Mouse (Mus musculus): ENCODE data around the gene Nrgn. TPM values are rescaled to one million over a fixed set of nuclear protein-coding genes. Genes with fewer than 3 reads are reported as not detected.

Nrgn gene
- total RNA-seq, 1 experiment from 2014 or later: 1.4 TPM

GRCm38 (mm10) chr9:37527396-37528224 lies 25.1 kb downstream of the Nrgn start, which contains the start of gene Esam:
Gene Esam, plus strand, starts transcription at chr9:37528078.
- peak; percentile 77 for DNase-seq

DNA sequence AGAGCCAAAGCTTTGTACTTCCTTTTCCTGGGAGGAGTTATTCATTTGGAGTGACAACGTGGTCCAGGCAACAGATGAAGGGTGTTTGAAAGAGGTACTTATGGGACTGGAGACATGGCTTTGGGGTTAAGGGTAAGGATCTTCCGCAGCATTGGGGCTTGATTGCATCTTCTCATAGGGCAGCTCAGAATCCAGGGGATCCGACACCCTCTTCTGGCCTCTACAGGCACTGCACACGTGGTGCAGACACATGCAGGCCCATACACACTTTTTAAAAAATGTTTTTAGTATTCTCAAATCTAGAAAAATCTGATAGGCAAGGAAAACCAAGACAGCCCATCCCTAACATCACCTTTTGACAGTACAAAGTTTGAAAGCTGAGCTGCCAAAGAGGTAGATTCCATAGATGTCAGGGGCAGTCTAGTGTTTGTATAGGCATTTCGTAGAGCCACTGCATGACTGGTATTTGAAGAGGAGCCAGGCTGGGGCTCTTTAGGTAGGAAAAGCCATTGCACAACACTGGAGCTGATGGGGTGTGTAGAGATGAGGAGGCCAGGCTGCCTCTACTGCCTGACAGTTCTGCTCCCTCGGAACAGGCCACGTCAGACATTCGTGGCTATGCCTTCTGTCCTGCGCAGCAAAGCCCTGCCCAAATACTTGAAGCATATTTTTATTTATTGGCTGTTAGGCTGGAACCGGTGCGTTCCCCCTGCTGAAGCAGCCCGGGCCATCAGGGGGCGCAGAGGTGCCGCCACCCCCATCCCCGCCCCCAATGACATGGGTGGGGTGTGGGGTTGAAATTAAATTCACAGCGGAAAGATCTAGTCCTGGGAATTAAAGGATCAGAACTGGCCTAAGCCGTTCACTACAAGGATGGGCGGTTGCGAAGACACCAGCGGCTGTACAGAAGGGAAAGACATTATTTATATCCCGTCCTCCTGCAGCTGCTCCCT lies 26.0 kb downstream of the Nrgn start:
- DNase-seq: no peak

DNA sequence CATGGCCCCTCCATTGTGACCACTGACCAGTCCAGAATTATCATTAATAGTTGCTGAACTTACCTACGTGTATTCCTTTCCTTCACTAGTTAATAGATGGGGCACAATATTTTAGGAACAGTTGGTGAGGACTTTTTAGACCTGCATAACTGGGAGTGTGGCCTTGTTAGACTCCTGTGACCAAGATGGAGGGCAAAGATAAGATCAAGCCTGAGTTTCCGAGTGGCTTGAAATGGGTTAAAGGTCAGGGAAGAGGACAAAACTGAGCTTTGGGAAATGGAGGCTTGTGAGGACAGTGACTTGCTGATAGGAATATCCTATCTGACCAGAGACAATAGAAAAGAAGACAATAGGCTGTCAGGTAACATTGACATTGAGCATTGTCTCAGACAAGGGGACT lies 27.2 kb downstream of the Nrgn start:
- DNase-seq: no peak

- no peak for DNase-seq
These were observed 32.7 kb downstream of the Nrgn start for GRCm38 (mm10) chr9:37519995-37520394.

GRCm38 (mm10) chr9:37518991-37519390 lies 33.7 kb downstream of the Nrgn start:
- DNase-seq: no peak

- no peak for DNase-seq
These were observed 35.2 kb downstream of the Nrgn start for GRCm38 (mm10) chr9:37517467-37517866.

DNA sequence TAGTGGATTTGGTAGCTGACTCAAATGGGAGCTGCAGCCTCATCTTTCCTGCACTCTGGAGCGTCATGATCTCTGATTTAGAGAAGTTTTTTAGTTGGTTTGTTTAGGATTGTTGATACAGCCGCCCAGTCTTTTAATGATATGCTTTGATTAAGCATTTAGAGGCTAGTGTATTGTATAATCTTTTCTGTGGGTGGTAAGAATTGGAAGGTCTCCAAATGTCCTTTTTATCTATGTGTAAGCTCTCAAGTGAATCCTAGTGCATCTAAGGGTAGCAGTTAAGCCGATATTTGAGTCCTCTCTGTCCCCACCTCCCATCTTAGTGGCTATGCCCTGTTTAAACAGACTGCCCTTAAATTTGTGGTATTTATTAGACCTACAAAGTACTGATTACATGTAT lies 38.2 kb downstream of the Nrgn start:
- no peak for DNase-seq

DNA sequence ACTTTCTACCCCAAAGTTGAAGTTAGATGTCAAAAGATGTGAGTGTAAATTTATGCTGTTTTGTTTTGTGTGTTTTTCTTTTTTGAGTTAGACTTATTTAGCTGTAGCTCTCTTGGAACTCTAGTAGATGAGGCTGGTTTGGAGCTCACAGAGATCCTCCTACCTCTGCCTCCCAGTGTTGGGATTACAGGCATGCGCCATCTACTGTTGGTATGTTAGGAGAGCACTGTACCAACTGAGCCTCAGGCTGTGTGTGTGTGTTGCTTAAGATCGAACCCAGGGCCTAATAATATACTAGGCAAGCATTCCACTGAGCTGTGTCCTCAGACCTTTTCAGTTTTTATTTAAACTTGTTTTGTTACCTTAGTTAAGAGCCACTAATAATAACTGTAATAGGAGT lies 40.6 kb downstream of the Nrgn start:
- no peak for DNase-seq

GRCm38 (mm10) chr9:37506023-37506422 lies 46.7 kb downstream of the Nrgn start:
- DNase-seq: no peak

DNA sequence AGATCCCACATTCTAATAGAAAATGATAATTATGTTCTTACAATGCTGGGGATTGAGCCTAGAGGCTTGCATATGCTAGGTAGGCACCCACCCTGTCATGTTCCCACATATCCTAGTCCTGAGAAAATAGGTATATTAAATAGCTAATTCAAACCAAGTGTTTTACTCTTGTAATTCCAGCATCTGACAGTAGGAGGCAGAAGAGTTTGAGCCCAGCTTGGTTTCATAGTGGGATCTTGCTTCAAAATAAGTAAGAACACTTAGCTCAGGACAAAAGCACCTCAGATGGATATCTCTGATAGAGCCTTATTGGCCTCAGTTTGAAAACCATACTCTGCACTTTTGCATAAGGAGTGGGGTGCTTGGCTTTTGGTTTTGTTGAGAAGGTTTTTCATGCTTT lies 48.4 kb downstream of the Nrgn start:
- no peak for DNase-seq

- DNase-seq: no peak
These were observed 51.5 kb downstream of the Nrgn start for GRCm38 (mm10) chr9:37501170-37501569.

DNA sequence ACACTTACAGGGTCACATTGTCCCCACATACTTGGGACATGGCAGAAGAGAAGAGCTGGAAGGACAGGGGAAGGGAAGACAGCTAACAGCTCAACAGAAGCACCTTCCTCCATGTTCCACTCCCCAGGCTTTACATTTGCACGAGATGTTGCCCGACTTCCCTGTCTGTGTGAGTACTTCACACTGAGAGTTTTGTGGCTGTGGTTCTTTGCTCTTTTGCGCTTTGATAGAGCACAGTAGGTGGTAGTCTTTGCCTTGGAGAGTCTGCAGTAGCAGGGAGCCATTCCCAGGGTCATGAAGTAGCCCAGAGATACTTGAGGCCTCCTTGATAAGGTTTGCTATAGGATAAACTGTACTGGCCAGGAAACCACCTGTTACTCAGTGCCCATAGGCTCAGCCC lies 52.5 kb downstream of the Nrgn start:
- DNase-seq: no peak

- no peak for DNase-seq
These were observed 56.4 kb downstream of the Nrgn start for GRCm38 (mm10) chr9:37496325-37496724.

DNA sequence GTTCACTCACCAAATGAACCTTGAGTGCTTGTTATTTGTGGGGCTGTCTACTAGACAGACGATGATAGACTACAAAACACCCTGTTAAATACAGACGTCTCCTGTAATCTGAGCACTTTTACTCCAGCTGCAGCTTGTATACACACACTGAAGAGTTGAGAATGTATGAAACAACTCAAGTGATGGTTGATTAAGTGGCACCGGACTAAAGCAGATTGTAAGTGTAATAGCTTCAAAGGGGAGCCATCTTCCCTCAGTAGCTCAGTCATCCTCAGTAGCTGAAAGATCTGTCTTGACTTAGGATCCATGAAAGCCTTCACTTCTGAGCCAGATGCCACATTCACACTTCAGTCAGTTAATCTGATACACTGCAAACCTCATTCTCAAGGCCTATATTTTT lies 56.9 kb downstream of the Nrgn start:
- DNase-seq: no peak

Other genes with a start within 250 kb of the Nrgn start
- 3.9 and 4.6 TPM in 2 replicates for gene Ccdc15, start 204.5 kb downstream of the Nrgn start, total RNA-seq (2021)
- gene Hepacam, start 185.6 kb downstream of the Nrgn start, total RNA-seq (2021): 0.18 TPM in 1 of 2 replicates, not detected in the other
- gene Robo4, start 151.0 kb downstream of the Nrgn start, total RNA-seq (2021): 22.8 and 32.7 TPM in 2 replicates
- gene Robo3, start 119.7 kb downstream of the Nrgn start, total RNA-seq (2021): 0.70 and 1.8 TPM in 2 replicates
- gene Msantd2, start 63.6 kb downstream of the Nrgn start, total RNA-seq (2021): 26.8 and 28.7 TPM in 2 replicates
- 27.5 and 35.3 TPM in 2 replicates for gene Esam, start 24.8 kb downstream of the Nrgn start, total RNA-seq (2021)
- 4.8 and 5.8 TPM in 2 replicates for gene Vsig2, start 13.6 kb downstream of the Nrgn start, total RNA-seq (2021)
- 15.7 and 18.8 TPM in 2 replicates for gene Siae, start 2.8 kb upstream of the Nrgn start, total RNA-seq (2021)
- 4.2 and 4.8 TPM in 2 replicates for gene Spa17, start 60.8 kb upstream of the Nrgn start, total RNA-seq (2021)
- gene Tbrg1, start 104.4 kb upstream of the Nrgn start, total RNA-seq (2021): 85.1 and 90.9 TPM in 2 replicates
- 0.15 TPM in 1 of 2 replicates, not detected in the other for gene Panx3, start 116.3 kb upstream of the Nrgn start, total RNA-seq (2021)
- not detected in 2 replicates for gene Olfr160, start 163.3 kb upstream of the Nrgn start, total RNA-seq (2021)
- not detected in 2 replicates for gene Olfr874, start 192.2 kb upstream of the Nrgn start, total RNA-seq (2021)
- not detected in 2 replicates for gene Olfr875, start 219.0 kb upstream of the Nrgn start, total RNA-seq (2021)

Measured in adrenal gland, postnatal 25 days (tissue).